Mouse (Mus musculus): ENCODE results near the gene Ddr2. TPM values are rescaled to one million over a fixed set of nuclear protein-coding genes. Genes with fewer than 3 reads are reported as not detected.
"Not testable (repeated sequence)": the region's sequence is repeated elsewhere in the genome, so short reads cannot be mapped to it uniquely, and the experiment has no call there.

Gene Ddr2
- polyA plus RNA-seq, 1 experiment from 2014 or later, result 36.0 TPM

DNA sequence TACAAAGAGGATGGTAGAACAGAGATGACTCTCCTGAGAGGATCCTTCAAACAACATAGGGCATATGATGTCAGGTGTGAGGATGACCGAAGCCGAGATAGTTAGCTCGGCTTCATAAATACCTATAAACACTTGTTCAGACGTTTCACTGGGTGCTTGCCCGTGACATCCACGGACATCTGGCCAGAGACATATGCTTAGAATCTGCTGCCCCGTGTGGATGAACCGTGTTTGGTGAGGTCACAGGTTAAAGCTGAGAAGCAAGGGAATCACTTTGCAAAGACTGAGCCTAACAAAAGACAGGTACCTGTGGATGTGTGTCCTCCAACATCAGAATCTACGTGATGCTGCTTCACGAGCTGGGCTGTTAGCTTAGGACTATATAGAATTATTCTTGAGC, 1.7 kb upstream of the Ddr2 start:
- H3K36me3 ChIP-seq (ENCODE audit: control insufficient read depth, insufficient read depth, low read length), result no peaks in the 10 kb centered on the region
- WGBS, result 74% methylated on average over 10 of the region's 10 CpGs
- H3K9ac ChIP-seq (ENCODE audit: low read length), result no peak overlapping the region
- H3K27me3 ChIP-seq (ENCODE audit: control insufficient read depth, insufficient read depth, low read length), result no peaks in the 10 kb centered on the region
- no peak for ATAC-seq (ENCODE audit: insufficient read depth, low FRiP score, low TSS enrichment)
- H3K27ac ChIP-seq (ENCODE audit: low read depth, low read length), result no peak overlapping the region
- no peaks in the 10 kb centered on the region for H3K9me3 ChIP-seq (ENCODE audit: control insufficient read depth, low read length)
- DNase-seq (ENCODE audit: low spot score), result no peak
- no peak overlapping the region for H3K4me2 ChIP-seq (ENCODE audit: low read depth)
- no peaks in the 10 kb centered on the region for H3K4me1 ChIP-seq (ENCODE audit: control insufficient read depth, insufficient read depth, low read length)
- no peak overlapping the region for H3K4me3 ChIP-seq (ENCODE audit: low read depth, low read length)

DNA sequence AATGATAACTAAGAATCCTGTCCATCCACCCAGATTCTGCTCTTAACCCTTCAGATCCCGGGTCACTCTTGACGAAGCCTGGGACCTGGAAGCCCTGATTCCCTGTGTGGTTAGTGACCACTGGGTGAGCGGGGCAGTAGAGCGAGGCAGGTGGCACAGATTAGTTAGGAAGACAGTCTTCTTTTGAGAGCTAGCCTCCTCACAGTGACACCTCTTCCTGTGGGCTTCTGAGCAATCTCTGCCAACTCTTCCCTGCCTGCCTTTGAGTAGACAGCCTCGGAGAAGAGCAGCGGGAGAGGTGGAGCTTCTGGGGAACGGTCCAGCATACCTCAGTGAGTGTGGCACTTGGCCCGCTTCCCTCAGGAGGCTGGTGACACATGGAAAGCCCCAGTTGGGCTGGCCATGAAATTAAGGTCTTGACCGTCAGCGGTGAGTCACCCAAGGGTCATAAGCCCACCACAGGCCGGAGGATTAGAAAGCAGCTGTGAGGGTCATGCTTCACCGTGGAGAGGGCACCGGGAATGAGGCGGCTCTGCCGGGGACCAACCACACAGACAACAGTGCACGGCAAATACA, 1.2 kb upstream of the Ddr2 start:
- Histone ChIP-seq H3K4me2 (ENCODE audit: low read depth) (peak overlapping the region; percentile 17; the same call in 1 of the 2 replicates), H3K27me3 (ENCODE audit: control insufficient read depth, insufficient read depth, low read length) (no peaks in the 10 kb centered on the region), H3K36me3 (ENCODE audit: control insufficient read depth, insufficient read depth, low read length) (no peaks in the 10 kb centered on the region), H3K4me3 (ENCODE audit: low read depth, low read length) (no peak overlapping the region), H3K9ac (ENCODE audit: low read length) (no peak overlapping the region), H3K27ac (ENCODE audit: low read depth, low read length) (0 out of 2 replicates have a peak overlapping the region, but pooled peaks have one; percentile 34), H3K4me1 (ENCODE audit: control insufficient read depth, insufficient read depth, low read length) (no peaks in the 10 kb centered on the region), H3K9me3 (ENCODE audit: control insufficient read depth, low read length) (no peaks in the 10 kb centered on the region)
- ATAC-seq (ENCODE audit: insufficient read depth, low FRiP score, low TSS enrichment) (no peak), DNase-seq (ENCODE audit: low spot score) (peak; percentile 30)
- WGBS, result 73% methylated on average over 16 of the region's 16 CpGs

DNA sequence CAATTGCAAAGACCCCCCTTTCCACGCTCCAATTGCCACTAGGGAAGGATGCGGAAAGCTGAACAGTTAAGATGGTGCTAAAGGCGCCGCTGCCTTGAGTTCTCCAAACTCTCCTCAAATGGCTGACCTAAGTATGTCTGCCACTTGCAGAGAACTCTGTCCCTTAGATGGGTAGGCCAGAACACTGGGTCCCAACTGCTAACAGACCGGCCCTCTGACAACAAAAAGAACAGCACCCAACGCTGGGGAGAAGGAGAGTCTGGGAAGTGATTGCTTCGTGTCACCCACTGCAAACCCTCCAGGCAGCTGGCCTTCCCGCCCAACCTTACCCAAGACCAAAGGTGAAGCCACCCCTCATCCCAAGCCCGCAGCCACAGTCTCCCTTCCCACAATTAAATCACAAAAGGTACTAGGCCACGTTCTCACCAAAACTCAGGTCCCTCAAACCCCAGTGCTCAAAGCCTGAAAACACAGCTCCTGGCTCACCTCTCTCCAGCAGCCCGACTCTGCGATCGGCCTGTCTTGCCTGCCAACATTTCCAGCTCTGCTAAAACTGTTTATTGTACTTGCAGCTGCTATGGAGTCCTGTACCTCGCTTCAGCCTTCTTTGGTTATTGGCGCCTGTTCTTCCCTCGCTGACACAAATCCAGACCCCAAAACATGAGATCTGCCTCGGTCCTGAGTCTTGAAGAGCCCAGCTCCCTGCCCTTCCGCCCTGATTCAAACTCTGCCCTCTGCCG, 616 bp downstream of the Ddr2 start:
- peak overlapping the region; percentile 35 for H3K4me2 ChIP-seq (ENCODE audit: low read depth)
- peak overlapping the region; percentile 62; the same call in 1 of the 2 replicates for H3K27ac ChIP-seq (ENCODE audit: low read depth, low read length)

DNA sequence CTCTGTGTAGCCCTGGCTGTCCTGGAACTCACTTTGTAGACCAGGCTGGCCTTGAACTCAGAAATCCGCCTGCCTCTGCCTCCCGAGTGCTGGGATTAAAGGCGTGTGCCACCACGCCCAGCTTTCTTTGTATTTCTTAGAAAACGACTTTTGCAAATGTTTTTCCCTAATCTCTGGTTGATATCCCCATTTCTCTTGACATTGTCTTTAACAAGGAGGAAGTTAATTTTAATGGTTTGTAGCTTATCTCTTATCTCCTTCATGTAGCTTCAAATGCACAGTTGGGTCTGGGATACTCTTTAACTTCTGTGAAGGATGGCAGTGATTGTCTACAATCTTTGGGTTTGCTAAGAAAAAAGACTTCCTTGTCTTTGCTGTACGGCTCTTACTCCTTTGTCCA, 7.7 kb downstream of the Ddr2 start:
- H3K9me3 ChIP-seq (ENCODE audit: control insufficient read depth, low read length); H3K9ac ChIP-seq (ENCODE audit: low read length); ATAC-seq (ENCODE audit: insufficient read depth, low FRiP score, low TSS enrichment); H3K27ac ChIP-seq (ENCODE audit: low read depth, low read length); H3K4me3 ChIP-seq (ENCODE audit: low read depth, low read length); H3K36me3 ChIP-seq (ENCODE audit: control insufficient read depth, insufficient read depth, low read length); H3K4me2 ChIP-seq (ENCODE audit: low read depth); H3K27me3 ChIP-seq (ENCODE audit: control insufficient read depth, insufficient read depth, low read length); H3K4me1 ChIP-seq (ENCODE audit: control insufficient read depth, insufficient read depth, low read length); DNase-seq (ENCODE audit: low spot score): not testable (repeated sequence)
- 93% methylated on average over 6 of the region's 6 CpGs for WGBS

More for the DNA sequence above, 616 bp downstream of the Ddr2 start:
- no peaks in the 10 kb centered on the region for H3K36me3 ChIP-seq (ENCODE audit: control insufficient read depth, insufficient read depth, low read length)
- DNase-seq (ENCODE audit: low spot score), result peak; percentile 31
- H3K9ac ChIP-seq (ENCODE audit: low read length), result peak overlapping the region; percentile 5; the same call in 1 of the 2 replicates
- H3K4me3 ChIP-seq (ENCODE audit: low read depth, low read length), result peak overlapping the region; percentile 31
- 75% methylated on average over 19 of the region's 19 CpGs for WGBS
- no peaks in the 10 kb centered on the region for H3K9me3 ChIP-seq (ENCODE audit: control insufficient read depth, low read length)
- H3K4me1 ChIP-seq (ENCODE audit: control insufficient read depth, insufficient read depth, low read length), result no peaks in the 10 kb centered on the region
- ATAC-seq (ENCODE audit: insufficient read depth, low FRiP score, low TSS enrichment), result no peak
- no peaks in the 10 kb centered on the region for H3K27me3 ChIP-seq (ENCODE audit: control insufficient read depth, insufficient read depth, low read length)

DNA sequence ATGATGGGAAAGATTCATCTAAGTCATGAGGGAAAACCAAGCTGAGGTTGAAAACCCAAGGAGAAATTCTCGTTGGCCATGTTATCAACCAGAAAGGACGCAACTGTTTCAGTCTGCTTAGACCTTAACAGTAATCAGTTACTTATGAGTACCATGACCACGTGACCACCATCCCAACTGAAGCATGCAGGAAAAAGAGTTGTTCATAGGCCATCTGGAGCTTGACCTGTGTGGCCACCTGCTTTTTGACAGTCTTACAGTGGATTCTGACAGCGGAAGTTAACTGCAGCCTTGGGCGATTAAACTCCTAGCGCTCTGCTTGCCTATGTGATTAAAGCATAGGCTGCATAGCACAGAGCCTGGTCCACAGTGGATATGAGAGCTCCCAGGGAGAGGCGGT, 23.9 kb downstream of the Ddr2 start:
- ATAC-seq (ENCODE audit: insufficient read depth, low FRiP score, low TSS enrichment) (no peak), DNase-seq (ENCODE audit: low spot score) (no peak)
- H3K27ac ChIP-seq (ENCODE audit: low read depth, low read length), result no peak overlapping the region
- H3K4me2 ChIP-seq (ENCODE audit: low read depth), result no peak overlapping the region
- H3K36me3 ChIP-seq (ENCODE audit: control insufficient read depth, insufficient read depth, low read length), result no peaks in the 10 kb centered on the region
- no peak overlapping the region for H3K4me3 ChIP-seq (ENCODE audit: low read depth, low read length)
- no peak overlapping the region for H3K9ac ChIP-seq (ENCODE audit: low read length)
- H3K4me1 ChIP-seq (ENCODE audit: control insufficient read depth, insufficient read depth, low read length), result no peaks in the 10 kb centered on the region
- no peaks in the 10 kb centered on the region for H3K27me3 ChIP-seq (ENCODE audit: control insufficient read depth, insufficient read depth, low read length)
- 91% methylated on average over 7 of the region's 7 CpGs for WGBS
- no peaks in the 10 kb centered on the region for H3K9me3 ChIP-seq (ENCODE audit: control insufficient read depth, low read length)

DNA sequence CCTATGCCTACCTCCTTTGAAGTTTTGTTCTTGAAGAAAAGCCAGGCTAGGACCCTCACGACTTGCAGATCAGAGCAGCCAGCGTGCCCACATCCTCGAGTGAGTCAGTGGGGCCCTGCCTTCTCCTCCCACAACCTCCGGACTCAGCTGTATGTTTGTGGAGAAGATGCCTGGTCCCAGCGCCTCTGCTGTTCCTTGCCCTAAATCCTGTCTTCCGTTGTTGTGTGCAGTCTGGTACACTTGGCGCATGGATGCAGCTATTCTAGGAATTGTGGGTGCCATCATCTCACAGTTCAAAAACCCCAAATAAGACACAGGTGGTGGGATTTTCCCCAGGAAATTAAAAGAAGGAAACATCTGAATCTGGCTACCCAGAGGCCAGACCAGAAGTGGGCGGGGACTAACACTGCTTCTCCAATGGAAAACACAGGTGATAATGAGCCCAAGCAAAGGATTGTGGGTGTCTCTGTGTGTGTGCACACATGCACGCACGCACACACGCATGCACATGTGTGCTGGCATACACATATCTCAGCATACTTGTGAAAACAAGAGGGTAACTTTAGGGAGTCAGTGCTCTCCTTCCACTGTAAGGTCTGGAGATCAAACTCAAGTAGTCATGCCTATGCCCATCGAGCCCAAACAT, 26.3 kb downstream of the Ddr2 start:
- no peak overlapping the region for H3K27ac ChIP-seq (ENCODE audit: low read depth, low read length)

DNA sequence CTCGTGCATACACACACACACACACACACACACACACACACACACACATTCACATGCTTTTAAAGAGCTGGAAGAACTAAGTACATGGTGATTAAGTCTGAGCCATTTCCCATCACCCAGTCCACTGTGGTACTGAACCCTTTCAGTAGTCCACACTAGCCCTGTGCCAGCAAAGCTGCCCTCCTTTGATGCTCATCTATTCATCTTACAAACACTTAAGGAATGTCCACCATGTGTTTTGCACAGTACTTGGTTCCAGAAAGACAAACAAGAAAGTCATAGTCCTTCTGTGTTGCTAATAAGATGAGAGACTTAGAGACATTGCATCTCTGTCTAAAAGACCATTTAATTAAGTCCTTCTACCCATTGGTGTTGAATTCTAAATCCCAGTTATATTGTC, 29.7 kb downstream of the Ddr2 start:
- H3K36me3 ChIP-seq (ENCODE audit: control insufficient read depth, insufficient read depth, low read length), result no peaks in the 10 kb centered on the region
- no peak overlapping the region for H3K4me3 ChIP-seq (ENCODE audit: low read depth, low read length)
- H3K27ac ChIP-seq (ENCODE audit: low read depth, low read length), result no peak overlapping the region
- H3K27me3 ChIP-seq (ENCODE audit: control insufficient read depth, insufficient read depth, low read length), result no peaks in the 10 kb centered on the region
- no peaks in the 10 kb centered on the region for H3K9me3 ChIP-seq (ENCODE audit: control insufficient read depth, low read length)
- H3K9ac ChIP-seq (ENCODE audit: low read length), result no peak overlapping the region
- 68% methylated on average over 1 of the region's 1 CpGs for WGBS
- ATAC-seq (ENCODE audit: insufficient read depth, low FRiP score, low TSS enrichment), result no peak
- no peaks in the 10 kb centered on the region for H3K4me1 ChIP-seq (ENCODE audit: control insufficient read depth, insufficient read depth, low read length)
- H3K4me2 ChIP-seq (ENCODE audit: low read depth), result no peak overlapping the region
- DNase-seq (ENCODE audit: low spot score), result peak; percentile 2

More for the DNA sequence above, 26.3 kb downstream of the Ddr2 start:
- ATAC-seq (ENCODE audit: insufficient read depth, low FRiP score, low TSS enrichment) (no peak), DNase-seq (ENCODE audit: low spot score) (no peak)
- WGBS, result 92% methylated on average over 12 of the region's 12 CpGs
- H3K9me3 ChIP-seq (ENCODE audit: control insufficient read depth, low read length), result no peaks in the 10 kb centered on the region
- no peaks in the 10 kb centered on the region for H3K27me3 ChIP-seq (ENCODE audit: control insufficient read depth, insufficient read depth, low read length)
- no peaks in the 10 kb centered on the region for H3K4me1 ChIP-seq (ENCODE audit: control insufficient read depth, insufficient read depth, low read length)
- no peaks in the 10 kb centered on the region for H3K36me3 ChIP-seq (ENCODE audit: control insufficient read depth, insufficient read depth, low read length)
- H3K4me2 ChIP-seq (ENCODE audit: low read depth), result no peak overlapping the region
- H3K4me3 ChIP-seq (ENCODE audit: low read depth, low read length), result no peak overlapping the region
- no peak overlapping the region for H3K9ac ChIP-seq (ENCODE audit: low read length)

GRCm38 (mm10) chr1:170079465-170079864, 31.1 kb downstream of the Ddr2 start:
- WGBS, result 80% methylated on average over 2 of the region's 2 CpGs
- no peak for ATAC-seq (ENCODE audit: insufficient read depth, low FRiP score, low TSS enrichment)
- DNase-seq (ENCODE audit: low spot score), result peak; percentile 7
- no peaks in the 10 kb centered on the region for H3K9me3 ChIP-seq (ENCODE audit: control insufficient read depth, low read length)
- no peaks in the 10 kb centered on the region for H3K36me3 ChIP-seq (ENCODE audit: control insufficient read depth, insufficient read depth, low read length)
- no peak overlapping the region for H3K4me3 ChIP-seq (ENCODE audit: low read depth, low read length)
- H3K27me3 ChIP-seq (ENCODE audit: control insufficient read depth, insufficient read depth, low read length), result no peaks in the 10 kb centered on the region
- H3K4me1 ChIP-seq (ENCODE audit: control insufficient read depth, insufficient read depth, low read length), result no peaks in the 10 kb centered on the region
- H3K4me2 ChIP-seq (ENCODE audit: low read depth), result no peak overlapping the region
- no peak overlapping the region for H3K9ac ChIP-seq (ENCODE audit: low read length)
- H3K27ac ChIP-seq (ENCODE audit: low read depth, low read length), result no peak overlapping the region
